Mouse (Mus musculus) intestine, postnatal 0 days (tissue): ENCODE measurements around the gene Syt16. TPM values are rescaled to one million over a fixed set of nuclear protein-coding genes. Genes with fewer than 3 reads are reported as not detected.

Source experiments
- ATAC-seq: fragments of 200-750 bp; cut with Nextera tagmentation; 2 replicates; pipeline ENCODE4 v1.8.0; 2017; ENCODE audit warnings: mild to moderate bottlenecking, moderate TSS enrichment, moderate library complexity
- H3K27ac ChIP-seq: fragments of 300-500 bp; sonication (generic); 2 replicates; pipeline ENCODE4 v1.5.1; 2014; ENCODE audit warnings: mild to moderate bottlenecking, low read depth, low read length, moderate library complexity
- H3K27me3 ChIP-seq: fragments of 300-500 bp; sonication (generic); replicated peaks from 2 replicates; pipeline ENCODE4 v1.6.1; 2014; ENCODE audit warnings: low read length, mixed read lengths; ENCODE audit not compliant: control insufficient read depth, insufficient read depth
- H3K36me3 ChIP-seq: fragments of 300-500 bp; sonication (generic); 2 replicates; pipeline ENCODE4 v1.6.1; 2014; ENCODE audit warnings: mild to moderate bottlenecking, moderate library complexity; ENCODE audit not compliant: control insufficient read depth, insufficient read depth
- H3K4me1 ChIP-seq: fragments of 300-500 bp; sonication (generic); replicated peaks from 2 replicates; pipeline ENCODE4 v1.6.1; 2014; ENCODE audit warnings: antibody characterized with exemption, low read length, mixed read lengths; ENCODE audit not compliant: control insufficient read depth, insufficient read depth
- H3K4me2 ChIP-seq: fragments of 300-500 bp; sonication (generic); replicated peaks from 2 replicates; pipeline ENCODE4 v1.6.1; 2014; ENCODE audit warnings: low read depth, mild to moderate bottlenecking, moderate library complexity
- H3K4me3 ChIP-seq: fragments of 300-500 bp; sonication (generic); 2 replicates; pipeline ENCODE4 v1.5.1; 2014; ENCODE audit warnings: low read depth, low read length
- H3K9ac ChIP-seq: fragments of 300-500 bp; sonication (generic); 2 replicates; pipeline ENCODE4 v1.6.1; 2014; ENCODE audit warnings: mild to moderate bottlenecking, low read depth, low read length
- H3K9me3 ChIP-seq: fragments of 300-500 bp; sonication (generic); 2 replicates; pipeline ENCODE4 v1.6.1; 2016; ENCODE audit warnings: mixed run types; ENCODE audit not compliant: control insufficient read depth
- CTCF ChIP-seq: sonication (generic); IDR thresholded peaks from 2 replicates; pipeline ENCODE4 v1.5.1; 2016; ENCODE audit warnings: low read depth, mild to moderate bottlenecking, control low read depth, antibody characterized with exemption, moderate library complexity
- WGBS: fragments of 180-500 bp; shearing (Covaris S2); extraction: QIAGEN DNeasy Blood & Tissue Kit; methylation state at CpG from one replicate; pipeline ENCODE4 v1.1.7; 2014; 5-methylcytosine and 5-hydroxymethylcytosine counted together
- polyA plus RNA-seq: library from polyadenylated mRNA; unstranded; fragments of >200 nt; fragmentation: Nextera tagmentation; extraction: Ambion mirVana; gene quantifications from 2 replicates; pipeline ENCODE4 v1.2.1, GENCODE M21; 2015

The Syt16 gene
- polyA plus RNA-seq, 1 experiment from 2014 or later, result 1.2 TPM

DNA sequence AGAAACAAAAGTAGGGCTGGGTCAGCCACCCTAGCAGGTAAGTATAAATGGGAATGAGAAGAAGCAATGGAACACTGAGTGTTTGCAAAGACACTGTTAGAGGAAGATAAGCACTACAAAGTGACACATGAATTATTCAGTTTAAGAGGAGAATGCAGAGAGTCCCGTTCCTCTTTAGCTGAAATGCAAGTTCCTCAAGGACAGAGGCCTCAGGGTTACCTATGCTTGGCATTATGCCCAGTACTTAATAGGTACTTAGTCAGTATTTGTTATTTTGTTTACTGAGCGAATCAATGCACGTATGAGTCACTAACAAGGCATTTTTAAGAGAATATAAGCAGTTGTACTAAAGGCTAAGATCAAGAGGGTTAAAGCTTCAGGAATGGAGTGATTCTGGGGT is 163.3 kb downstream of the Syt16 start:
- WGBS, result 59% methylated on average over 3 of the region's 3 CpGs
- no peak for ATAC-seq
- no peaks in the 10 kb centered on the region for H3K4me1 ChIP-seq

DNA sequence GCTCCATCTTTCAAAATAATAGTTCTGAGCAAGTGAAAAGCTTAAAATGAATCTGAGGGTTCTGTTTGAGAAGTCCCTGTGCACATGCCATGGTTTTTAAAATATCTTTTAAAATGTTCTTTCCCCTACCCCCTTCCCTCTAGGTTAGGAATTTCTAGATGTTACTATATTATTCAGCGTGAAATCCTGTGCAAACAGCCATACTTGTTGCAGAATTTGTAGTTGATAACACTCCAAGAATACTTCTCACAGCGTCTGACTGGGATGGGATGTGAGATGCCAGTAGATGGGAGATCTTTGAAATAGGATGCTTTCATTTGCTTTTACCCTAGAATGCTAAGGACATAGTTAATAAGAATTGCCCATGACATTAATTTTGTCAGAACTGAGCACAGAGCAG is 165.6 kb downstream of the Syt16 start:
- no peak for ATAC-seq
- 74% methylated on average over 2 of the region's 2 CpGs for whole genome bisulfite sequencing
- Histone ChIP-seq H3K27me3 (no peaks in the 10 kb centered on the region), H3K36me3 (no peaks in the 10 kb centered on the region), H3K4me2 (no peak overlapping the region), H3K9me3 (no peaks in the 10 kb centered on the region), H3K9ac (no peak overlapping the region), H3K27ac (no peak overlapping the region), H3K4me1 (no peaks in the 10 kb centered on the region), H3K4me3 (no peak overlapping the region)
- no peak for TF ChIP-seq CTCF

More for the DNA sequence above, 163.3 kb downstream of the Syt16 start:
- H3K4me2 ChIP-seq, result no peak overlapping the region
- no peaks in the 10 kb centered on the region for H3K27me3 ChIP-seq
- H3K27ac ChIP-seq, result no peak overlapping the region
- H3K36me3 ChIP-seq, result no peaks in the 10 kb centered on the region
- H3K9ac ChIP-seq, result no peak overlapping the region
- H3K4me3 ChIP-seq, result no peak overlapping the region
- no peaks in the 10 kb centered on the region for H3K9me3 ChIP-seq
- no peak for TF ChIP-seq CTCF

DNA sequence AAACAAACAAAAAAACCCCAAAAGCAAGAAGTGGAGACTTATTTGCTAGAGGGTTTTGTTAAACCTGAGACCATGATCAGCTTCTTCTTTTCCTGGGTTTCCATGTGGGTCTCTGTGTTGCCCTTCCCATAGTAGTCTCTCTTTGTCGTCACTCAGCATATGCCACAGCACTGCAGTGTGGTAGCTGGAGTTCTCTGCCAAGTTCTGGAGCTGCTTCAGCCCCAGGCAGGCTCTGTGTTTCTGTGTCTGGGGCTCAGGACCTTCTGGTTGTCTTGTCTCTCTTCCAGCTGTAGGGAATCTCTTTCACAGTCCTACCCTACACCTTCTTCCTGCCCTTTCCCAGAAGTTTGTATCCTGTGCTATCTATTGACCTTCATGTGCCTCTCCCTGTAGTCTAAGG is 173.8 kb downstream of the Syt16 start:
- H3K9ac ChIP-seq, result no peak overlapping the region
- no peak overlapping the region for H3K4me3 ChIP-seq
- 80% methylated on average over 1 of the region's 1 CpGs for WGBS
- no peaks in the 10 kb centered on the region for H3K9me3 ChIP-seq
- no peak overlapping the region for H3K4me2 ChIP-seq
- ATAC-seq, result no peak
- H3K27ac ChIP-seq, result no peak overlapping the region
- no peaks in the 10 kb centered on the region for H3K27me3 ChIP-seq
- no peak for TF ChIP-seq CTCF
- H3K4me1 ChIP-seq, result no peaks in the 10 kb centered on the region
- no peaks in the 10 kb centered on the region for H3K36me3 ChIP-seq

DNA sequence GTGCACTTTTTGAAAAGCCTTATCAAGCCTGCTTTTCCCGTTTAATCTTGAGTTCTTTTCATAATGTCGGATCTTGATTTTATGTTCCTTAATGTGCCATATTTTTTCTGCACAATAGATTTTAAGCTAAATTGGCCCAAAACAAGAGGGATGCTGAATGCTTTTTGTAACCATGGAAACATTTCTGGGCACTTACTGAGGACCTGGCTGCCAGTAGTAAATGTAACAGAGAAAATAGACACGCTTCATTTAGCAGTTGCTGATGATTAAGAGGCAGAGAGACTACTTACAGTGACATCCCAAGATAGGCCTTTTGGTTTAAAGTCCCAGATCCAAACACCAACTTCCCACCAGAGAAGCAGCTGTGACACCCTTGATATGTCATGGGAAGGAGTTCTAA is 176.4 kb downstream of the Syt16 start:
- no peak for TF ChIP-seq CTCF
- Histone ChIP-seq H3K27ac (no peak overlapping the region), H3K36me3 (no peaks in the 10 kb centered on the region), H3K27me3 (no peaks in the 10 kb centered on the region), H3K4me2 (no peak overlapping the region), H3K9ac (no peak overlapping the region), H3K4me1 (no peaks in the 10 kb centered on the region), H3K9me3 (no peaks in the 10 kb centered on the region), H3K4me3 (no peak overlapping the region)
- WGBS, result 73% methylated on average over 3 of the region's 3 CpGs
- ATAC-seq, result no peak

DNA sequence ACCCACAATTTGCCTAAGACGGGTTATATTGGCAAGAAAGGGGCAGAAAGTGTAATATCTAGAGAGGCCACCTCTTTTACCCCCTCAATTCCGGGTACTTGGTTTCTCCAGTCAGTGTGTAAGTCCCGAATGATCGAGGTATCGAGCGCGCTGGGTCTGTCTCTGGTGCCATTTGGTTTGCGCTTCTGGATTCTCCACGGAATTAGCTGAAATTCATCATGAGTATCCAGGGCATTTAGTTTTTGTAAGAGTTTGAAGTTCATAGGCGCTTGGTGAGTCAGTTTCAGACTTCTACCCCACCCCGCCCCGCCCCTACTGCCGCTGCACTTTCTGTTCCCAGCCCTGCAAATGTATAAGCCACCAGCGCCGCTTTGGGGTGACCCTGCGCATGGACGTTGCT is 187.1 kb downstream of the Syt16 start:
- H3K36me3 ChIP-seq, result no peaks in the 10 kb centered on the region
- no peak overlapping the region for H3K27ac ChIP-seq
- no peak overlapping the region; the same call in 1 of the 2 replicates for H3K4me2 ChIP-seq
- ATAC-seq, result no peak
- H3K4me3 ChIP-seq, result no peak overlapping the region
- WGBS, result 70% methylated on average over 17 of the region's 17 CpGs
- H3K9me3 ChIP-seq, result no peaks in the 10 kb centered on the region
- no peaks in the 10 kb centered on the region for H3K27me3 ChIP-seq
- no peaks in the 10 kb centered on the region for H3K4me1 ChIP-seq
- no peak overlapping the region for H3K9ac ChIP-seq
- peak; percentile 44; the same call in 1 of the 2 replicates for TF ChIP-seq CTCF

DNA sequence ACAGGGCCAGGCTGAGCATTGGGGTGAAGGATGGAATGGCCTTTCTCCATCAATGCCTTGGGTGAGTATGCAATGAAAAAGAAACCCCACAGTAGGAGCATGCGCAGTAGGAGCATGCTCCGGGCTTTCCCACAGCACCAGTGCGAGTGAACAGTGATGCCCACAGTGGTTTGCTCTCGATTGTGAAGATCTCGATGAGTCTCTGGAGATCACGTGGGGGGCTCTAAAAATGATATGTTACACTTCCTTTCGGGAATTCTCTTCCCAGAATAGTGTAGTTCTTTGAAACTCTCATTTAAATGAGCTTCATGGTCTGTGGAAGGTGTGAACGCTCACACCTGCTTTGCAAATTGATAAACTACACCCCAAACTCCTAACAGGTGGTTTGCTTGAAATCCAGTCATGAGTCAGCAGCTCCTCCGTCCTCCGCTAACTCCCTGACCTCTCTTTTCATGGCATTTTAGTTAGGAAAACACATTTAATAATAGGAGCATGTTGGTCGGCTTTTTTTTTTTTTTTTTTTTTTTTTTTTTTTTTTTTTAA is 190.9 kb downstream of the Syt16 start:
- H3K4me2 ChIP-seq, result no peak overlapping the region
- no peaks in the 10 kb centered on the region for H3K9me3 ChIP-seq
- no peak overlapping the region for H3K4me3 ChIP-seq
- TF ChIP-seq CTCF, result no peak
- 82% methylated on average over 11 of the region's 11 CpGs for WGBS
- H3K4me1 ChIP-seq, result no peaks in the 10 kb centered on the region
- no peaks in the 10 kb centered on the region for H3K27me3 ChIP-seq
- H3K9ac ChIP-seq, result no peak overlapping the region
- no peaks in the 10 kb centered on the region for H3K36me3 ChIP-seq
- no peak overlapping the region for H3K27ac ChIP-seq
- no peak for ATAC-seq

DNA sequence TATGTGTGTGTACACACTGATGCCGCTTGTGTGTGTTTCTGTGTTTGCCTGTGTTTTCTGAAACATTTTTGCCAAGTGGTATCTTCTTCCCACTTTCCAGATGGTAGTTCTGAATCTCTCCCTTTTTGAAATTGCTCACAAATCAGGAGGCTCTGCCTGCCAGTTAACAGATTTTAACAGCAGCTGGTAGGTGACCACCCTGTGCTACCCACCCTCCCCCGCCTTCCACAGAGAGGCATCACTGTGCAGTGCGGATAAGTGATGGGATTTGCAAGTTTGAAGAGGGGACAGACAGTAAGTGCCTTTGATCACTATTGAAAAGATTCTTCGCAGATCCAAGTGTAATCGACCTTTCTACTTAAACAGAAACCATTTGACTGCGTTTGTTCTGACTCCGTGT is 191.4 kb downstream of the Syt16 start:
- H3K9ac ChIP-seq, result no peak overlapping the region
- H3K4me3 ChIP-seq, result no peak overlapping the region
- no peaks in the 10 kb centered on the region for H3K9me3 ChIP-seq
- no peak for TF ChIP-seq CTCF
- WGBS, result 55% methylated on average over 7 of the region's 7 CpGs
- ATAC-seq, result no peak
- no peaks in the 10 kb centered on the region for H3K4me1 ChIP-seq
- no peak overlapping the region for H3K4me2 ChIP-seq
- H3K27ac ChIP-seq, result no peak overlapping the region
- no peaks in the 10 kb centered on the region for H3K36me3 ChIP-seq
- no peaks in the 10 kb centered on the region for H3K27me3 ChIP-seq
